In genomic region chr4:87590797-87591196, GRCm38 (mm10) we compare ENCODE assay signal across 27 mouse cellular contexts.
"Had no signal": no experiment of that assay in that cellular context is flagged by ENCODE, and none has a peak within 500 bp of the region (broad histone marks: within the 10 kb centered on the region; RNA-seq: fewer than 3 reads in every experiment).

No protein-coding gene starts in this region.

- H3K4me1 ChIP-seq: heart, embryonic 12.5 days; hindbrain, embryonic 10.5 days; hindbrain, embryonic 12.5 days; kidney, embryonic 15.5 days; liver, embryonic 12.5 days had no signal

- H3K9ac ChIP-seq: heart, embryonic 12.5 days; hindbrain, embryonic 12.5 days; hindbrain, embryonic 14.5 days; intestine, embryonic 15.5 days; kidney, embryonic 15.5 days; limb, embryonic 13.5 days; limb, embryonic 15.5 days; liver, embryonic 12.5 days; liver, embryonic 14.5 days had no signal

- H3K27me3 ChIP-seq: heart, embryonic 12.5 days; hindbrain, embryonic 12.5 days; intestine, embryonic 15.5 days; kidney, embryonic 15.5 days; limb, embryonic 13.5 days; limb, embryonic 15.5 days; liver, embryonic 12.5 days had no signal

- DNase-seq: gastrocnemius, postnatal 14 days; gastrocnemius, postnatal 36 days; heart, adult 18-20 months; heart, postnatal 10 days; heart, postnatal 4 days; kidney, adult 18-20 months; kidney, adult 9 months; kidney, postnatal 14 days; kidney, postnatal 36 days; layer of hippocampus, adult 9-11 months; layer of hippocampus, postnatal 36 days; left cerebral cortex, postnatal 4 days had no signal

- H3K4me2 ChIP-seq: heart, embryonic 12.5 days; hindbrain, embryonic 12.5 days; hindbrain, embryonic 14.5 days; intestine, embryonic 15.5 days; kidney, embryonic 15.5 days; limb, embryonic 13.5 days; limb, embryonic 15.5 days; liver, embryonic 12.5 days had no signal

- H3K4me3 ChIP-seq: heart, embryonic 10.5 days; heart, embryonic 12.5 days; hindbrain, embryonic 10.5 days; hindbrain, embryonic 12.5 days; intestine, embryonic 15.5 days; kidney, embryonic 15.5 days; limb, embryonic 13.5 days; limb, embryonic 15.5 days; liver, embryonic 12.5 days had no signal

- H3K9me3 ChIP-seq: heart, embryonic 10.5 days; heart, embryonic 12.5 days; hindbrain, embryonic 10.5 days; hindbrain, embryonic 12.5 days; intestine, embryonic 15.5 days; kidney, embryonic 15.5 days; limb, embryonic 13.5 days; limb, embryonic 15.5 days; liver, embryonic 12.5 days had no signal

- H3K36me3 ChIP-seq: heart, embryonic 10.5 days; heart, embryonic 12.5 days; hindbrain, embryonic 10.5 days; hindbrain, embryonic 12.5 days; intestine, embryonic 15.5 days; kidney, embryonic 15.5 days; limb, embryonic 13.5 days; limb, embryonic 15.5 days; liver, embryonic 12.5 days had no signal

- ATAC-seq: hindbrain, embryonic 16.5 days; inflammation-experienced regulatory T-cells, adult 6 months; intestine, embryonic 15.5 days; intestine, postnatal 0 days; liver, embryonic 12.5 days had no signal

- H3K27ac ChIP-seq: heart, embryonic 10.5 days; hindbrain, embryonic 10.5 days; hindbrain, embryonic 12.5 days; hindbrain, embryonic 14.5 days; intestine, embryonic 15.5 days; kidney, embryonic 15.5 days; kidney, postnatal 0 days; limb, embryonic 13.5 days; limb, embryonic 15.5 days; liver, embryonic 12.5 days; liver, embryonic 14.5 days had no signal
